Mouse (Mus musculus): ENCODE results near the gene Ppp1r8.

GRCm38 (mm10) chr4:132816404-132816803 is 26.6 kb downstream of the Ppp1r8 start:
- no peak for TF ChIP-seq MAFK (IDR thresholded peaks at IDR 0.05; ENCODE audit: insufficient read depth, low read depth, low read length)
- no peak for TF ChIP-seq HCFC1 (IDR thresholded peaks at IDR 0.05; ENCODE audit: borderline replicate concordance, insufficient read depth, low read length)
- no peak for TF ChIP-seq ZC3H11A (IDR thresholded peaks at IDR 0.05; ENCODE audit: borderline replicate concordance, low read depth, low read length)
- TF ChIP-seq ZNF384 (IDR thresholded peaks at IDR 0.05; ENCODE audit: low read depth, low read length): no peak
- no peak for TF ChIP-seq CHD2 (IDR thresholded peaks at IDR 0.05; ENCODE audit: low read depth, low read length)
